Mouse (Mus musculus) myocyte (in vitro differentiated cells): Measurements from ENCODE around the gene Clec2g. TPM values are rescaled to one million over a fixed set of nuclear protein-coding genes. Genes with fewer than 3 reads are reported as not detected.

Experiments
- H3K27me3 ChIP-seq: one replicate; pipeline ENCODE4 v1.6.1; 2011; ENCODE audit not compliant: control insufficient read depth, insufficient read depth, insufficient read length
- H3K36me3 ChIP-seq: one replicate; pipeline ENCODE4 v1.6.1; 2011; ENCODE audit not compliant: control insufficient read depth, insufficient read depth
- H3K4me2 ChIP-seq: one replicate; pipeline ENCODE4 v1.6.1; 2011; ENCODE audit warnings: low read depth, control low read depth
- H3K4me3 ChIP-seq: one replicate; pipeline ENCODE4 v1.5.1; 2011; ENCODE audit warnings: mild to moderate bottlenecking, control low read depth, moderate library complexity
- H3K79me2 ChIP-seq: one replicate; pipeline ENCODE4 v1.6.1; 2011; ENCODE audit not compliant: control insufficient read depth, insufficient read depth
- H3ac ChIP-seq: one replicate; pipeline ENCODE4 v1.6.1; 2011; ENCODE audit not compliant: control insufficient read depth, insufficient read length
- CEBPB ChIP-seq: IDR thresholded peaks from 2 replicates; pipeline ENCODE4 v1.6.1; 2011; ENCODE audit warnings: mild to moderate bottlenecking, moderate library complexity; ENCODE audit not compliant: poor library complexity, insufficient read depth, severe bottlenecking
- E2F4 ChIP-seq: IDR thresholded peaks from one replicate; pipeline ENCODE4 v1.6.1; 2011; ENCODE audit warnings: mild to moderate bottlenecking, control low read depth, moderate library complexity; ENCODE audit not compliant: insufficient read depth
- MAX ChIP-seq: IDR thresholded peaks from one replicate; pipeline ENCODE4 v1.6.1; 2011; ENCODE audit warnings: low read depth, mild to moderate bottlenecking, control low read depth
- MYOD1 ChIP-seq, 3 experiments: IDR thresholded peaks; one replicate each; pipeline ENCODE4 v1.6.1; 2011; ENCODE audit warnings: control low read depth in 2 of 3, low read depth in 2 of 3, mild to moderate bottlenecking in 2 of 3, moderate library complexity in 1 of 3; ENCODE audit not compliant: insufficient read length in 2 of 3, control insufficient read depth in 1 of 3
- MYOG ChIP-seq, 3 experiments: IDR thresholded peaks; one replicate each; pipeline ENCODE4 v1.6.1; 2011; ENCODE audit warnings: control low read depth in 2 of 3, low read depth in 2 of 3, mild to moderate bottlenecking in 2 of 3; ENCODE audit not compliant: insufficient read length in 2 of 3, control insufficient read depth in 1 of 3, insufficient read depth in 1 of 3
- POLR2A ChIP-seq: IDR thresholded peaks from one replicate; pipeline ENCODE4 v1.6.1; 2011; ENCODE audit warnings: low read depth, mild to moderate bottlenecking, control low read depth, moderate library complexity; ENCODE audit not compliant: insufficient read length
- POLR2AphosphoS2 ChIP-seq: IDR thresholded peaks from one replicate; pipeline ENCODE4 v1.6.1; 2011; ENCODE audit warnings: low read depth, control low read depth; ENCODE audit not compliant: insufficient read length
- REST ChIP-seq: IDR thresholded peaks from one replicate; pipeline ENCODE4 v1.6.1; 2011; ENCODE audit warnings: mild to moderate bottlenecking, control low read depth, moderate library complexity; ENCODE audit not compliant: insufficient read depth, insufficient read length
- SRF ChIP-seq: IDR thresholded peaks from one replicate; pipeline ENCODE4 v1.6.1; 2011; ENCODE audit warnings: low read depth; ENCODE audit not compliant: control insufficient read depth, insufficient read length
- TCF12 ChIP-seq: IDR thresholded peaks from one replicate; pipeline ENCODE4 v1.6.1; 2011; ENCODE audit warnings: mild to moderate bottlenecking, control low read depth; ENCODE audit not compliant: poor library complexity, insufficient read depth, severe bottlenecking
- TCF3 ChIP-seq: IDR thresholded peaks from one replicate; pipeline ENCODE4 v1.6.1; 2011; ENCODE audit warnings: low read depth, control low read depth; ENCODE audit not compliant: insufficient read length
- USF1 ChIP-seq: IDR thresholded peaks from one replicate; pipeline ENCODE4 v1.6.1; 2011; ENCODE audit warnings: low read depth, mild to moderate bottlenecking, control low read depth, moderate library complexity
- polyA plus RNA-seq: library from polyadenylated mRNA; unstranded; fragments of >200 nt; fragmentation: generic; extraction: Trizol; gene quantifications from one replicate; pipeline ENCODE4 v1.2.1, GENCODE M21; 2012; ENCODE audit warnings: missing spikeins

The Clec2g gene
- polyA plus RNA-seq, 1 experiment, result not detected

GRCm38 (mm10) chr6:128993221-128993620 is 59.0 kb downstream of the Clec2g start:
- Histone ChIP-seq H3K4me3 (no peak overlapping the region), H3ac (no peak overlapping the region), H3K36me3 (no peaks in the 10 kb centered on the region), H3K79me2 (no peaks in the 10 kb centered on the region), H3K4me2 (no peak overlapping the region), H3K27me3 (no peaks in the 10 kb centered on the region)
- TF ChIP-seq POLR2A (no peak), MYOD1 (IDR thresholded peaks at IDR 0.05; ENCODE audit: control insufficient read depth in 1 of 3, insufficient read length in 2 of 3, low read depth in 2 of 3) (no peak), TCF12 (no peak), USF1 (no peak), E2F4 (no peak), CEBPB (no peak), MYOG (IDR thresholded peaks at IDR 0.05; ENCODE audit: control insufficient read depth in 1 of 3, insufficient read depth in 1 of 3, insufficient read length in 2 of 3, low read depth in 2 of 3) (no peak), SRF (no peak), TCF3 (no peak), MAX (no peak), REST (no peak), POLR2AphosphoS2 (no peak)

GRCm38 (mm10) chr6:128994336-128994735 is 60.2 kb downstream of the Clec2g start:
- no peak overlapping the region for H3K4me2 ChIP-seq
- H3ac ChIP-seq, result no peak overlapping the region
- H3K4me3 ChIP-seq, result no peak overlapping the region
- H3K36me3 ChIP-seq, result no peaks in the 10 kb centered on the region
- TF ChIP-seq MYOG (IDR thresholded peaks at IDR 0.05; ENCODE audit: control insufficient read depth in 1 of 3, insufficient read depth in 1 of 3, insufficient read length in 2 of 3, low read depth in 2 of 3) (no peak), USF1 (no peak), TCF12 (no peak), MAX (no peak), SRF (no peak), TCF3 (no peak), MYOD1 (IDR thresholded peaks at IDR 0.05; ENCODE audit: control insufficient read depth in 1 of 3, insufficient read length in 2 of 3, low read depth in 2 of 3) (no peak), CEBPB (no peak), POLR2A (no peak), E2F4 (no peak), REST (no peak), POLR2AphosphoS2 (no peak)
- no peaks in the 10 kb centered on the region for H3K79me2 ChIP-seq
- no peaks in the 10 kb centered on the region for H3K27me3 ChIP-seq

- Histone ChIP-seq H3K27me3 (no peaks in the 10 kb centered on the region), H3K4me3 (no peak overlapping the region), H3ac (no peak overlapping the region), H3K36me3 (no peaks in the 10 kb centered on the region), H3K4me2 (no peak overlapping the region), H3K79me2 (no peaks in the 10 kb centered on the region)
- no peak for TF ChIP-seq USF1
- TF ChIP-seq POLR2AphosphoS2, result no peak
- no peak for TF ChIP-seq SRF
- no peak for TF ChIP-seq MYOD1 (IDR thresholded peaks at IDR 0.05; ENCODE audit: control insufficient read depth in 1 of 3, insufficient read length in 2 of 3, low read depth in 2 of 3)
- no peak for TF ChIP-seq E2F4
- no peak for TF ChIP-seq POLR2A
- TF ChIP-seq TCF12, result no peak
- no peak for TF ChIP-seq MYOG (IDR thresholded peaks at IDR 0.05; ENCODE audit: control insufficient read depth in 1 of 3, insufficient read depth in 1 of 3, insufficient read length in 2 of 3, low read depth in 2 of 3)
- no peak for TF ChIP-seq REST
- no peak for TF ChIP-seq MAX
- TF ChIP-seq CEBPB, result no peak
- no peak for TF ChIP-seq TCF3
Observed at GRCm38 (mm10) chr6:128994742-128995141, 60.6 kb downstream of the Clec2g start.

GRCm38 (mm10) chr6:128995250-128996053 is 61.3 kb downstream of the Clec2g start:
- Histone ChIP-seq H3K36me3 (no peaks in the 10 kb centered on the region), H3ac (no peak overlapping the region), H3K4me3 (no peak overlapping the region), H3K4me2 (no peak overlapping the region), H3K27me3 (no peaks in the 10 kb centered on the region), H3K79me2 (no peaks in the 10 kb centered on the region)
- TF ChIP-seq POLR2AphosphoS2 (no peak), POLR2A (no peak), E2F4 (no peak), CEBPB (no peak), USF1 (no peak), MAX (no peak), SRF (no peak), MYOG (IDR thresholded peaks at IDR 0.05; ENCODE audit: control insufficient read depth in 1 of 3, insufficient read depth in 1 of 3, insufficient read length in 2 of 3, low read depth in 2 of 3) (no peak), TCF12 (no peak), TCF3 (no peak), MYOD1 (IDR thresholded peaks at IDR 0.05; ENCODE audit: control insufficient read depth in 1 of 3, insufficient read length in 2 of 3, low read depth in 2 of 3) (no peak), REST (no peak)
